Mouse (Mus musculus) hindbrain, embryonic 15.5 days (tissue): Measurements from ENCODE around the gene Ctnnd2. TPM values are rescaled to one million over a fixed set of nuclear protein-coding genes. Genes with fewer than 3 reads are reported as not detected.
A peak's percentile ranks its signal among the peaks of the same experiment; 100 is the strongest.

Experiments used
- ATAC-seq: fragments of 200-750 bp; cut with Nextera tagmentation; 2 replicates; pipeline ENCODE4 v1.8.0; 2017; ENCODE audit warnings: low read depth, moderate number of reproducible peaks, moderate TSS enrichment; ENCODE audit not compliant: low FRiP score
- H3K27ac ChIP-seq: fragments of 300-500 bp; sonication (generic); replicated peaks from 2 replicates; pipeline ENCODE4 v1.5.1; 2015; ENCODE audit warnings: mild to moderate bottlenecking, inconsistent platforms
- H3K27me3 ChIP-seq: fragments of 300-500 bp; sonication (generic); 2 replicates; pipeline ENCODE4 v1.6.1; 2015; ENCODE audit warnings: control low read depth, inconsistent platforms
- H3K36me3 ChIP-seq: fragments of 300-500 bp; sonication (generic); 2 replicates; pipeline ENCODE4 v1.6.1; 2015; ENCODE audit warnings: control low read depth, inconsistent platforms
- H3K4me1 ChIP-seq: fragments of 300-500 bp; sonication (generic); replicated peaks from 2 replicates; pipeline ENCODE4 v1.6.1; 2015; ENCODE audit warnings: control low read depth, inconsistent platforms
- H3K4me2 ChIP-seq: fragments of 300-500 bp; sonication (generic); 2 replicates; pipeline ENCODE4 v1.6.1; 2015; ENCODE audit warnings: moderate library complexity, mild to moderate bottlenecking, inconsistent platforms
- H3K4me3 ChIP-seq: fragments of 300-500 bp; sonication (generic); 2 replicates; pipeline ENCODE4 v1.5.1; 2015; ENCODE audit warnings: mild to moderate bottlenecking, inconsistent platforms
- H3K9ac ChIP-seq: fragments of 300-500 bp; sonication (generic); 2 replicates; pipeline ENCODE4 v1.6.1; 2015; ENCODE audit warnings: inconsistent platforms
- H3K9me3 ChIP-seq: fragments of 300-500 bp; sonication (generic); 2 replicates; pipeline ENCODE4 v1.6.1; 2016; ENCODE audit warnings: control low read depth, inconsistent platforms
- WGBS: fragments of 180-500 bp; shearing (Covaris S2); methylation state at CpG from one replicate; pipeline ENCODE4 v1.1.7; 2015; 5-methylcytosine and 5-hydroxymethylcytosine counted together
- polyA plus RNA-seq: library from polyadenylated mRNA; unstranded; fragments of >200 nt; fragmentation: Nextera tagmentation; extraction: Ambion mirVana; gene quantifications from 2 replicates; pipeline ENCODE4 v1.2.1, GENCODE M21; 2015

Ctnnd2 gene
- polyA plus RNA-seq, 1 experiment from 2014 or later: 71.8 TPM

DNA sequence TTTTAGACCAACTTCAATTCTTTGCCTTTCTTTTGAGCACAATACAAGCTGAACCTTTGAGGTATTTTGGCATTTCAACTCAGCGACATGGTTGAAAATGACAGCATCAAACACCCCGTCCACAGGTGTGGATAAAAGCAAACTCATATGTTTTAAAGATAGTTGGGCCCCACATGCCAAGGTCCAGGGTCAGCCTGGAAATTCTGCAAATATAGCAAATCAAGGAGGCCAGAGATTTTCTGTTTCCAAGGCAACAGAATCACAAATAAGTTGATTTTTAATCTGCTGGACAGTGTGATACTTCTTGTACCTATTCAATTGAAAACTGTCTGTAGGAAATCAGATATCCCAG lies 537.3 kb downstream of the Ctnnd2 start:
- ATAC-seq: no peak
- H3K27ac ChIP-seq: no peak overlapping the region
- 76% methylated on average over 2 of the region's 2 CpGs for WGBS

DNA sequence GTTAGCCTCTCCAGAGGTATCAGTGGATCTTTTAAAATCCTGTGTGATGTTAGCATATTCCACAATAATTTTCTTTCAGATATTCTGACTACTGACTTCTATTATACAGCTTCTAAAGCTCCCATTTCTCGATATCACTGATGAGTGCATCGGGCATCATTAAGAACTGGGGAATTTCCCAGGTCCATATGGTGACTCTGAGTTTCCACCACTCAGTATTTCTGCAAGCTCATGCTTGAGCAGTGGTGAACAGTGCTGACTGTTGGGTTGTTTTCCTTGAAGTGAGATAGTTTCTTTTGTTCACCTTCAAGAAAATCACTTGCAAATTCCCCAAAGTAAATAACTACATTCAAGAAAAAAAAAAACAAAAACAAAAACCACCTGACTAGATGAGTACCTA lies 542.4 kb downstream of the Ctnnd2 start:
- H3K36me3 ChIP-seq: no peaks in the 10 kb centered on the region
- no peaks in the 10 kb centered on the region for H3K9me3 ChIP-seq
- no peak overlapping the region for H3K9ac ChIP-seq
- H3K4me3 ChIP-seq: no peak overlapping the region
- WGBS: 92% methylated on average over 2 of the region's 2 CpGs
- no peak overlapping the region for H3K27ac ChIP-seq
- ATAC-seq: no peak
- no peak overlapping the region for H3K4me2 ChIP-seq
- 0 out of 2 replicates have a peak, but pooled peaks cover 2% of the 10 kb centered on the region for H3K4me1 ChIP-seq
- no peaks in the 10 kb centered on the region for H3K27me3 ChIP-seq

More for the DNA sequence above, 537.3 kb downstream of the Ctnnd2 start:
- Histone ChIP-seq H3K4me1 (peaks cover 15% of the 10 kb centered on the region), H3K9ac (no peak overlapping the region), H3K4me3 (no peak overlapping the region), H3K4me2 (no peak overlapping the region), H3K27me3 (no peaks in the 10 kb centered on the region), H3K9me3 (no peaks in the 10 kb centered on the region), H3K36me3 (no peaks in the 10 kb centered on the region)

- H3K4me1 ChIP-seq: no peaks in the 10 kb centered on the region
- no peak overlapping the region for H3K27ac ChIP-seq
- H3K9me3 ChIP-seq: no peaks in the 10 kb centered on the region
- no peak overlapping the region for H3K4me3 ChIP-seq
- 77% methylated on average over 3 of the region's 3 CpGs for WGBS
- no peak overlapping the region for H3K4me2 ChIP-seq
- H3K9ac ChIP-seq: no peak overlapping the region
- H3K27me3 ChIP-seq: no peaks in the 10 kb centered on the region
- H3K36me3 ChIP-seq: no peaks in the 10 kb centered on the region
- no peak for ATAC-seq
These were observed 546.4 kb downstream of the Ctnnd2 start for GRCm38 (mm10) chr15:30718811-30719210.

GRCm38 (mm10) chr15:30719226-30719625 lies 546.8 kb downstream of the Ctnnd2 start:
- H3K9ac ChIP-seq: no peak overlapping the region
- no peak overlapping the region for H3K27ac ChIP-seq
- WGBS: 63% methylated on average over 2 of the region's 2 CpGs
- no peaks in the 10 kb centered on the region for H3K36me3 ChIP-seq
- no peak overlapping the region for H3K4me3 ChIP-seq
- no peaks in the 10 kb centered on the region for H3K4me1 ChIP-seq
- H3K9me3 ChIP-seq: no peaks in the 10 kb centered on the region
- H3K4me2 ChIP-seq: no peak overlapping the region
- ATAC-seq: no peak
- no peaks in the 10 kb centered on the region for H3K27me3 ChIP-seq

- no peak for ATAC-seq
- Histone ChIP-seq H3K9me3 (no peaks in the 10 kb centered on the region), H3K27ac (no peak overlapping the region), H3K9ac (no peak overlapping the region), H3K4me1 (no peaks in the 10 kb centered on the region), H3K4me2 (no peak overlapping the region), H3K4me3 (no peak overlapping the region), H3K36me3 (no peaks in the 10 kb centered on the region), H3K27me3 (no peaks in the 10 kb centered on the region)
- 29% methylated on average over 2 of the region's 2 CpGs for WGBS
These were observed 548.7 kb downstream of the Ctnnd2 start for GRCm38 (mm10) chr15:30721098-30721497.

- Histone ChIP-seq H3K4me1 (no peaks in the 10 kb centered on the region), H3K27me3 (no peaks in the 10 kb centered on the region), H3K4me2 (no peak overlapping the region), H3K36me3 (no peaks in the 10 kb centered on the region), H3K9ac (no peak overlapping the region), H3K4me3 (no peak overlapping the region), H3K9me3 (no peaks in the 10 kb centered on the region), H3K27ac (no peak overlapping the region)
- no peak for ATAC-seq
- 50% methylated on average over 5 of the region's 5 CpGs for WGBS
These were observed 553.7 kb downstream of the Ctnnd2 start for GRCm38 (mm10) chr15:30726066-30726465.

GRCm38 (mm10) chr15:30738178-30738577 lies 565.8 kb downstream of the Ctnnd2 start:
- no peak overlapping the region for H3K4me2 ChIP-seq
- H3K27me3 ChIP-seq: no peaks in the 10 kb centered on the region
- H3K4me3 ChIP-seq: no peak overlapping the region
- peaks cover 16% of the 10 kb centered on the region for H3K4me1 ChIP-seq
- 73% methylated on average over 4 of the region's 4 CpGs for WGBS
- H3K36me3 ChIP-seq: no peaks in the 10 kb centered on the region
- H3K9me3 ChIP-seq: no peaks in the 10 kb centered on the region
- H3K27ac ChIP-seq: no peak overlapping the region
- ATAC-seq: no peak
- H3K9ac ChIP-seq: no peak overlapping the region

GRCm38 (mm10) chr15:30740728-30741127 lies 568.3 kb downstream of the Ctnnd2 start:
- Histone ChIP-seq H3K27ac (peak overlapping the region; percentile 42; the same call in 1 of the 2 replicates), H3K4me2 (peak overlapping the region; percentile 15; the same call in 1 of the 2 replicates), H3K4me1 (peaks cover 16% of the 10 kb centered on the region), H3K9me3 (no peaks in the 10 kb centered on the region), H3K27me3 (no peaks in the 10 kb centered on the region), H3K9ac (no peak overlapping the region), H3K4me3 (no peak overlapping the region), H3K36me3 (no peaks in the 10 kb centered on the region)
- peak; percentile 87 for ATAC-seq
- WGBS: 6% methylated on average over 6 of the region's 6 CpGs

- Histone ChIP-seq H3K27ac (no peak overlapping the region), H3K27me3 (no peaks in the 10 kb centered on the region), H3K9ac (no peak overlapping the region), H3K9me3 (no peaks in the 10 kb centered on the region), H3K4me2 (no peak overlapping the region), H3K4me3 (no peak overlapping the region), H3K36me3 (no peaks in the 10 kb centered on the region), H3K4me1 (peaks cover 10% of the 10 kb centered on the region)
- WGBS: 80% methylated on average over 2 of the region's 2 CpGs
- ATAC-seq: no peak
These were observed 585.6 kb downstream of the Ctnnd2 start for GRCm38 (mm10) chr15:30757991-30758390.

DNA sequence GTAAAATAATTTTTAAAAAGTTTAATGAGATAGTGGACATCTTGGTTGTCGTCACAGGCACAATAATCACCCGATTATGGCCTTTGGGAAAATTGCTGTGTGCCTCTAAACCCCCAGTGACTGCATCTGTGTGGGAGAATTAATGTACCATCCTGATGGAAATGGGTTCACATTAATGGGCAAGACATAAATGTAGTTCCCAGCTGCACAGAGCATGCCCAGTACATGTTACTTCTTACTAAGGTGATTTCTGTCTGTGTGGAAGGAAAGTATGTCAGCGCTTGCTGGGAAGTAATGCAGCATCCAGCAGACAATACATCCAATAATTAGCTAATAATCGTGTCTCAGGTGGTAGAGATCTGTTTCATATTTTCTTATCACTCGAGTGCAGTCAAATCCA lies 589.8 kb downstream of the Ctnnd2 start:
- Histone ChIP-seq H3K9me3 (no peaks in the 10 kb centered on the region), H3K4me2 (no peak overlapping the region), H3K4me1 (peaks cover 14% of the 10 kb centered on the region), H3K4me3 (no peak overlapping the region), H3K36me3 (no peaks in the 10 kb centered on the region), H3K27me3 (no peaks in the 10 kb centered on the region), H3K27ac (0 out of 2 replicates have a peak overlapping the region, but pooled peaks have one; percentile 20), H3K9ac (no peak overlapping the region)
- 56% methylated on average over 5 of the region's 5 CpGs for WGBS
- ATAC-seq: no peak

GRCm38 (mm10) chr15:30762695-30763285 lies 590.4 kb downstream of the Ctnnd2 start:
- H3K4me3 ChIP-seq: no peak overlapping the region
- peaks cover 14% of the 10 kb centered on the region for H3K4me1 ChIP-seq
- no peaks in the 10 kb centered on the region for H3K36me3 ChIP-seq
- no peaks in the 10 kb centered on the region for H3K9me3 ChIP-seq
- H3K27me3 ChIP-seq: no peaks in the 10 kb centered on the region
- 0 out of 2 replicates have a peak overlapping the region, but pooled peaks have one; percentile 20 for H3K27ac ChIP-seq
- H3K4me2 ChIP-seq: no peak overlapping the region
- no peak for ATAC-seq
- 88% methylated on average over 1 of the region's 1 CpGs for WGBS
- no peak overlapping the region for H3K9ac ChIP-seq

GRCm38 (mm10) chr15:30776931-30777330 lies 604.5 kb downstream of the Ctnnd2 start:
- Histone ChIP-seq H3K27ac (no peak overlapping the region), H3K27me3 (no peaks in the 10 kb centered on the region), H3K4me2 (no peak overlapping the region), H3K9me3 (no peaks in the 10 kb centered on the region), H3K9ac (no peak overlapping the region), H3K36me3 (no peaks in the 10 kb centered on the region), H3K4me3 (no peak overlapping the region), H3K4me1 (0 out of 2 replicates have a peak, but pooled peaks cover 5% of the 10 kb centered on the region)
- 71% methylated on average over 7 of the region's 7 CpGs for WGBS
- no peak for ATAC-seq

GRCm38 (mm10) chr15:30777801-30778200 lies 605.4 kb downstream of the Ctnnd2 start:
- Histone ChIP-seq H3K4me3 (no peak overlapping the region), H3K9me3 (no peaks in the 10 kb centered on the region), H3K9ac (no peak overlapping the region), H3K36me3 (no peaks in the 10 kb centered on the region), H3K4me1 (0 out of 2 replicates have a peak, but pooled peaks cover 5% of the 10 kb centered on the region), H3K27ac (no peak overlapping the region), H3K4me2 (no peak overlapping the region), H3K27me3 (no peaks in the 10 kb centered on the region)
- ATAC-seq: no peak
- WGBS: 90% methylated on average over 5 of the region's 5 CpGs
